Comparison of ENCODE assay signal across 36 mouse cellular contexts in genomic region chr11:107782591-107782990, GRCm38 (mm10). TPM values are rescaled to one million over a fixed set of nuclear protein-coding genes. Genes with fewer than 3 reads are reported as not detected.
DNase-seq lines count a peak whose midpoint lies in the region; ATAC-seq and TF ChIP-seq lines count a peak whose summit lies in the region.
"Had no signal": no experiment of that assay in that cellular context is flagged by ENCODE, and none has a peak within 500 bp of the region (broad histone marks: within the 10 kb centered on the region; RNA-seq: fewer than 3 reads in every experiment).

No protein-coding gene starts in this region.

- H3K27me3 ChIP-seq in forebrain, embryonic 12.5 days = no peaks in the 10 kb centered on the region
- H3K27me3 ChIP-seq in forebrain, embryonic 10.5 days (ENCODE audit: poor library complexity, severe bottlenecking) = no peaks in the 10 kb centered on the region
- H3K27me3 ChIP-seq in hindbrain, postnatal 0 days (ENCODE audit: insufficient read depth, low read length) = no peaks in the 10 kb centered on the region
- H3K27me3 ChIP-seq in hindbrain, embryonic 12.5 days = no peaks in the 10 kb centered on the region
- no peaks in the 10 kb centered on the region for H3K27me3 ChIP-seq in midbrain, postnatal 0 days (ENCODE audit: insufficient read depth, low read length)
- no peaks in the 10 kb centered on the region for H3K27me3 ChIP-seq in midbrain, embryonic 11.5 days (ENCODE audit: control insufficient read depth, insufficient read depth, low read length)
- H3K27me3 ChIP-seq: embryonic facial prominence, embryonic 13.5 days; midbrain, embryonic 15.5 days; Patski had no signal

- no peak for ATAC-seq in forebrain, embryonic 12.5 days (ENCODE audit: low FRiP score)
- ATAC-seq in hindbrain, postnatal 0 days = peak; percentile 57
- ATAC-seq in hindbrain, embryonic 12.5 days (ENCODE audit: low FRiP score) = no peak
- no peak for ATAC-seq in midbrain, postnatal 0 days (ENCODE audit: low FRiP score)
- no peak for ATAC-seq in midbrain, embryonic 11.5 days (ENCODE audit: low FRiP score)
- ATAC-seq: CD4-positive, CD25-positive, alpha-beta regulatory T cell, adult 4 months; forebrain, postnatal 0 days; intestine, embryonic 16.5 days; midbrain, embryonic 15.5 days; Patski had no signal

- H3K4me2 ChIP-seq in forebrain, embryonic 12.5 days = no peak overlapping the region
- H3K4me2 ChIP-seq in hindbrain, postnatal 0 days (ENCODE audit: low read depth, low read length) = no peak overlapping the region
- H3K4me2 ChIP-seq in hindbrain, embryonic 12.5 days (replicated peaks) = no peak overlapping the region
- no peak overlapping the region for H3K4me2 ChIP-seq in midbrain, postnatal 0 days (ENCODE audit: low read depth, low read length, poor library complexity, severe bottlenecking)
- no peak overlapping the region for H3K4me2 ChIP-seq in midbrain, embryonic 11.5 days
- H3K4me2 ChIP-seq: embryonic facial prominence, embryonic 13.5 days; heart, embryonic 13.5 days; midbrain, embryonic 15.5 days had no signal

- peaks cover 6% of the 10 kb centered on the region; the same call in 1 of the 2 replicates for H3K36me3 ChIP-seq in forebrain, embryonic 12.5 days (replicated peaks)
- peaks cover 7% of the 10 kb centered on the region; the same call in 1 of the 2 replicates for H3K36me3 ChIP-seq in forebrain, embryonic 10.5 days (replicated peaks)
- H3K36me3 ChIP-seq in hindbrain, postnatal 0 days (ENCODE audit: insufficient read depth, low read length) = no peaks in the 10 kb centered on the region
- no peaks in the 10 kb centered on the region for H3K36me3 ChIP-seq in hindbrain, embryonic 12.5 days
- peaks cover 3% of the 10 kb centered on the region; the same call in 1 of the 2 replicates for H3K36me3 ChIP-seq in midbrain, postnatal 0 days (ENCODE audit: insufficient read depth, low read length)
- H3K36me3 ChIP-seq in midbrain, embryonic 11.5 days (ENCODE audit: control insufficient read depth, insufficient read depth, low read length) = no peaks in the 10 kb centered on the region
- H3K36me3 ChIP-seq: embryonic facial prominence, embryonic 13.5 days; heart, embryonic 13.5 days; midbrain, embryonic 15.5 days had no signal

- H3K9me3 ChIP-seq in forebrain, embryonic 12.5 days = no peaks in the 10 kb centered on the region
- no peaks in the 10 kb centered on the region for H3K9me3 ChIP-seq in forebrain, embryonic 10.5 days
- no peaks in the 10 kb centered on the region for H3K9me3 ChIP-seq in hindbrain, postnatal 0 days (ENCODE audit: low read length)
- 0 out of 2 replicates have a peak, but pooled peaks cover 3% of the 10 kb centered on the region for H3K9me3 ChIP-seq in hindbrain, embryonic 12.5 days (replicated peaks)
- H3K9me3 ChIP-seq in midbrain, postnatal 0 days (ENCODE audit: low read length) = no peaks in the 10 kb centered on the region
- H3K9me3 ChIP-seq in midbrain, embryonic 11.5 days (ENCODE audit: control insufficient read depth, low read length) = no peaks in the 10 kb centered on the region
- H3K9me3 ChIP-seq: embryonic facial prominence, embryonic 13.5 days; heart, embryonic 13.5 days; midbrain, embryonic 15.5 days had no signal

- no peak overlapping the region for H3K9ac ChIP-seq in forebrain, embryonic 12.5 days
- no peak overlapping the region for H3K9ac ChIP-seq in hindbrain, postnatal 0 days (replicated peaks; ENCODE audit: low read length)
- H3K9ac ChIP-seq in hindbrain, embryonic 12.5 days = no peak overlapping the region
- no peak overlapping the region for H3K9ac ChIP-seq in midbrain, postnatal 0 days (replicated peaks; ENCODE audit: low read length, poor library complexity, severe bottlenecking)
- H3K9ac ChIP-seq in midbrain, embryonic 11.5 days (ENCODE audit: low read length) = no peak overlapping the region
- H3K9ac ChIP-seq: embryonic facial prominence, embryonic 13.5 days; forebrain, postnatal 0 days; heart, embryonic 13.5 days; liver, embryonic 14.5 days; midbrain, embryonic 15.5 days had no signal

- H3K4me1 ChIP-seq in forebrain, embryonic 12.5 days = peaks cover 25% of the 10 kb centered on the region
- peaks cover 27% of the 10 kb centered on the region for H3K4me1 ChIP-seq in forebrain, embryonic 10.5 days
- H3K4me1 ChIP-seq in hindbrain, postnatal 0 days (ENCODE audit: insufficient read depth, low read length) = peaks cover 11% of the 10 kb centered on the region
- peaks cover 35% of the 10 kb centered on the region for H3K4me1 ChIP-seq in hindbrain, embryonic 12.5 days
- H3K4me1 ChIP-seq in midbrain, postnatal 0 days (ENCODE audit: insufficient read depth, low read length) = peaks cover 7% of the 10 kb centered on the region
- peaks cover 17% of the 10 kb centered on the region for H3K4me1 ChIP-seq in midbrain, embryonic 11.5 days (ENCODE audit: control insufficient read depth, insufficient read depth, low read length)
- H3K4me1 ChIP-seq: heart, embryonic 13.5 days had no signal

- 0 out of 2 replicates have a peak overlapping the region, but pooled peaks have one; percentile 2 for H3K27ac ChIP-seq in forebrain, embryonic 12.5 days
- H3K27ac ChIP-seq in forebrain, embryonic 10.5 days = no peak overlapping the region
- no peak overlapping the region for H3K27ac ChIP-seq in hindbrain, postnatal 0 days
- no peak overlapping the region; the same call in 1 of the 2 replicates for H3K27ac ChIP-seq in hindbrain, embryonic 12.5 days
- H3K27ac ChIP-seq in midbrain, postnatal 0 days (ENCODE audit: low read depth, low read length) = no peak overlapping the region
- no peak overlapping the region for H3K27ac ChIP-seq in midbrain, embryonic 11.5 days (ENCODE audit: low read depth, low read length)
- H3K27ac ChIP-seq: embryonic facial prominence, embryonic 13.5 days; heart, embryonic 13.5 days; kidney, postnatal 0 days; liver, embryonic 14.5 days; midbrain, embryonic 15.5 days; stomach, postnatal 0 days had no signal

- no peak overlapping the region for H3K4me3 ChIP-seq in forebrain, embryonic 12.5 days (replicated peaks)
- no peak overlapping the region for H3K4me3 ChIP-seq in forebrain, embryonic 10.5 days
- no peak overlapping the region for H3K4me3 ChIP-seq in hindbrain, postnatal 0 days (ENCODE audit: low read length)
- H3K4me3 ChIP-seq in hindbrain, embryonic 12.5 days = no peak overlapping the region
- H3K4me3 ChIP-seq in midbrain, postnatal 0 days (ENCODE audit: low read depth, low read length) = no peak overlapping the region
- no peak overlapping the region for H3K4me3 ChIP-seq in midbrain, embryonic 11.5 days (ENCODE audit: low read depth, low read length)
- H3K4me3 ChIP-seq: embryonic facial prominence, embryonic 13.5 days; heart, embryonic 13.5 days; megakaryocyte, embryonic 14.5 days; midbrain, embryonic 15.5 days had no signal

- TF ChIP-seq POLR2A in brain, embryonic 14.5 days (IDR thresholded peaks at IDR 0.05; ENCODE audit: borderline replicate concordance, extremely low read depth, insufficient read depth, insufficient read length, poor library complexity, severe bottlenecking) = no peak

- DNase-seq in forebrain, embryonic 10.5 days (ENCODE audit: extremely low spot score, low spot score) = no peak
- peak; percentile 66 for DNase-seq in hindbrain, postnatal 0 days (ENCODE audit: low spot score)
- peak; percentile 67 for DNase-seq in midbrain, postnatal 0 days (ENCODE audit: low spot score)
- DNase-seq in midbrain, embryonic 11.5 days (ENCODE audit: low spot score, missing footprints) = no peak
- DNase-seq in brain, embryonic 14.5 days (ENCODE audit: low read depth) = peak; percentile 20
- DNase-seq in layer of hippocampus, postnatal 36 days = no peak
- DNase-seq: adrenal gland, postnatal 14 days; cerebellum, adult 9-10 months; cerebellum, postnatal 36 days; embryo, embryonic 11 days; forebrain, postnatal 0 days; heart, postnatal 10 days; kidney, adult 8-10 months; kidney, postnatal 4 days; liver; lung, adult 2 months; lung, postnatal 4 days; right cerebral cortex, adult 18-20 months; right cerebral cortex, postnatal 4 days; thymus, adult 18-20 months; thymus, postnatal 25 days had no signal

- WGBS in forebrain, embryonic 12.5 days = 78% methylated on average over 5 of the region's 5 CpGs
- 84% methylated on average over 5 of the region's 5 CpGs for WGBS in forebrain, embryonic 10.5 days
- WGBS in hindbrain, postnatal 0 days = 23% methylated on average over 5 of the region's 5 CpGs
- 54% methylated on average over 5 of the region's 5 CpGs for WGBS in hindbrain, embryonic 12.5 days
- 66% methylated on average over 5 of the region's 5 CpGs for WGBS in midbrain, postnatal 0 days
- WGBS in midbrain, embryonic 11.5 days = 81% methylated on average over 5 of the region's 5 CpGs

- TF ChIP-seq CTCF in hindbrain, postnatal 0 days (IDR thresholded peaks at IDR 0.05; ENCODE audit: low read depth) = no peak
- TF ChIP-seq CTCF in midbrain, postnatal 0 days (IDR thresholded peaks at IDR 0.05) = no peak
- TF ChIP-seq CTCF in brain, embryonic 14.5 days (IDR thresholded peaks at IDR 0.05; ENCODE audit: borderline replicate concordance, extremely low read depth, insufficient read depth, insufficient read length) = no peak

RNA-seq across cellular contexts. Expression of gene Cacng4, which starts 11.8 kb away (rescaled TPM):
- polyA plus RNA-seq in forebrain, embryonic 12.5 days (2016; fragmentation: Nextera tagmentation; extraction: Ambion mirVana) = 21.0 and 22.8 TPM in 2 replicates
- polyA plus RNA-seq in forebrain, embryonic 10.5 days (2016; fragmentation: Nextera tagmentation; extraction: Ambion mirVana) = 6.3 and 7.0 TPM in 2 replicates
- 79.8 and 88.4 TPM in 2 replicates for total RNA-seq in hindbrain, postnatal 0 days (2014; rRNA removed)
- 43.8 and 46.4 TPM in 2 replicates for polyA plus RNA-seq in hindbrain, postnatal 0 days (2015; fragmentation: Nextera tagmentation; extraction: Ambion mirVana)
- polyA plus RNA-seq in hindbrain, embryonic 12.5 days (2016; fragmentation: Nextera tagmentation; extraction: Ambion mirVana) = 35.8 and 37.4 TPM in 2 replicates
- total RNA-seq in midbrain, postnatal 0 days (2014; rRNA removed) = 112 TPM in 2 replicates
- 58.4 and 61.7 TPM in 2 replicates for polyA plus RNA-seq in midbrain, postnatal 0 days (2015; fragmentation: Nextera tagmentation; extraction: Ambion mirVana)
- polyA plus RNA-seq in midbrain, embryonic 11.5 days (2014; fragmentation: Nextera tagmentation; extraction: Ambion mirVana) = 23.0 and 25.6 TPM in 2 replicates
- polyA plus RNA-seq in brain, embryonic 14.5 days (2012; rRNA removed) = 117 and 152 TPM in 2 replicates
- total RNA-seq in layer of hippocampus, postnatal 36 days (2021) = 10 to 100 TPM; 23.6 to 26.7 TPM
- total RNA-seq: gastrocnemius, adult 8-10 months; heart, adult 8-10 months; neutrophil, adult 5-6 weeks had no signal
- polyA plus RNA-seq: CD4-positive, CD25-positive, alpha-beta regulatory T cell, adult 4 months had no signal

Comparison
In these comparisons a context has a peak if more than half of its experiments do, and no peak if none do; other contexts are left out.
1. DNase-seq: peak in hindbrain, postnatal 0 days (single experiment), midbrain, postnatal 0 days (single experiment) and brain, embryonic 14.5 days (single experiment); none in forebrain, embryonic 10.5 days (single experiment), midbrain, embryonic 11.5 days (single experiment) and layer of hippocampus, postnatal 36 days (0 of 2).